Mouse (Mus musculus): Measurements from ENCODE around the gene Rbm20.

- TF ChIP-seq CTCF (conservative IDR thresholded peaks at IDR 0.05; ENCODE audit: low read length) (no peak), POU5F1 (IDR thresholded peaks at IDR 0.05; ENCODE audit: borderline replicate concordance, low read length) (no peak)
Observed at GRCm38 (mm10) chr19:53877779-53878178, 200.7 kb downstream of the Rbm20 start.
